Mouse (Mus musculus): ENCODE data around the gene Mycbp2.

GRCm38 (mm10) chr14:103341385-103342294 lies 5.0 kb downstream of the Mycbp2 start:
- TF ChIP-seq CTCF (IDR thresholded peaks at IDR 0.05) (no peak), EP300 (IDR thresholded peaks at IDR 0.05) (no peak)

All from lung, postnatal 0 days (tissue).